Mouse (Mus musculus) liver, embryonic 14.5 days (tissue): ENCODE measurements around the gene Tmem178b.

Experiments
- CTCF ChIP-seq: IDR thresholded peaks from 2 replicates; pipeline ENCODE4 v1.5.1; 2016; ENCODE audit warnings: antibody characterized with exemption, low read depth, control low read depth
- EP300 ChIP-seq: IDR thresholded peaks from 2 replicates; pipeline ENCODE4 v1.6.1; 2016; ENCODE audit warnings: antibody characterized with exemption, low read depth

DNA sequence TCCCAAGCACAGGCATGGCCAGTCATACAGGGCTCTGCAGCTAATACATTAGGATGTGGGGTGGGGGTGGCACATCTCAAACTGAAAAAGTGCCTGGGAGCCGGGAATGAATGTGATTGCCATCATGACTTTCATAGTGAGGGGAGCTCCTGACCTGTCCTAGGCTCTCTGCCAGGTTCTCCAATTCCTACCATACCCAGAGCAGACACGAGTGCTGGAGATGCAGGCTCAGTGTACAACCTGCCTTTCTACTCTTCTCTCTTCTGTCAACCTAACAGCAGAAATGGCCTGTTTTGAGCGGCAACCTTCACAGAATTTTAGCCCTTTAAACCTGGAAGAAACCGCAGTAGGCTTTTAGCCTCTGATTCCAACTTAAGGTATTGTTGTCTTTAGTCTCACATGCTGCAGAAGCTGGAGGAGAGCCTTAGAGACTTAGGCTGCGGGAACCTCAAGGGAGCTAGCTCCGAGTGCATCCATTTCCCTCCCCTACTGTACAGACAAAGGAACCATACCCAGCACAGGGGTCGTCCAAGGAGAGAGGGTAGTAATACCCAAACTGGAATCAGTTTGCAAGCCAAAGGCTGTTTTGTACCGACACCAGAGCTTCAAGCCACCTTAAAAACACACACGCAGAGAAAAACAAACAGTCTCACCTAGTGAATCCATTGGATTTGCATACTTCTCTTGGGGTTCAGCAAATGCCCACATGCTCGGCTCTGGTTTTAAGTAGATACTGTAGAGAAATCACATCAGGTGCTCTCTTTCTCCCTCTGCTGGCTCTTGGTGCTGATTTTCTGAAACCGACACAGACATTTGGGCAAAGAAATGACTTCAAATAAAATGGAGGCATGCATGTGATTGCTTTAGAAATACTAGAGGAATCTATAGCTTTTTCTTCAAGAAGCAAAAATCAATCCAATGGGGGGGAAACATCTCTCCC lies 176.2 kb downstream of the Tmem178b start:
- TF ChIP-seq CTCF (no peak), EP300 (no peak)
